Mouse (Mus musculus) adrenal gland, postnatal 25 days (tissue): ENCODE measurements at regions not wholly inside any gene's neighbourhood (a gene's known extent, or its start where the extent isn't known, plus 50 kb on each side); places are given as distances from the start of the nearest gene placed in this dataset.
"Not testable (repeated sequence)": the region's sequence is repeated elsewhere in the genome, so short reads cannot be mapped to it uniquely, and the experiment has no call there.

ENCODE experiments used
- DNase-seq: peaks from one replicate; pipeline ENCODE4 v3.0.0; 2021; ENCODE audit warnings: mixed read lengths

DNA sequence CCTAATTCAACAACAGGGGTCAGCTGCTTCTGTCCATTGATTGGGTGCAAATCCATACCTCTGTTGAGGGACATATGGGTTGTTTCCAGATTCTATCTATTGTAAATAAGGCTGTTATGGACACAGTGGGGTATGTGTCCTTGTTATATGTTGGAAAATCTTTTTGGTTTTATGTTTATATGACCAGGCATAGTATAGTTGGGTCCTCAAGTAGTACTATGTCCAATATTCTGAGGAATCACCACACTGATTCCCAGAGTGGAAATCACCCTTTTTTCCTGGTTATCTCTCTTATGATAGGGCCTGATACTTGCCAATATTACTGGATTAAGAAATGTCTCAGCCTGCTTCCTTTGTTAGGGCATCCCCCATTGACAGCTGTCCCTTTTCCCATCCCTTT lies 1471.0 kb downstream of the Kcnt2 start:
- DNase-seq, result no peak

DNA sequence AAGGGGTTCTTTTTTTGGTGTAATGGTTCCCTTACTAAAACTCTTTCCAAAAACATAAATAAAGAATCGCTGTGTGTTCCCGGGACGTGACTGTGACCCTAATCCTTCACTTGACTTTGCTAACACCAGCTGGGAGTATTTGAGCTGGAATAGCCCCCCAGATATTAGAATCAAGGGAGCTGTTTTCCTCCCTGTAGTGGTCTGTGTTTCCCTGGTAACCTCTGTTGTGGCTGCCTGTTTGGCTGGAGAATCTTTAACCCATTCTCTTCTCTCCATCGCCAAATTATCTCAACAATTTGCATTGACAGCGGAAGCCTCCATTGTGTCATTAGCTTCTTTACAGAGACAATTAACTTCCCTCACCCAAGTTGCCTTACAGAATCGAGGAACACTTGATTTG lies 1471.6 kb downstream of the Kcnt2 start:
- DNase-seq, result no peak

DNA sequence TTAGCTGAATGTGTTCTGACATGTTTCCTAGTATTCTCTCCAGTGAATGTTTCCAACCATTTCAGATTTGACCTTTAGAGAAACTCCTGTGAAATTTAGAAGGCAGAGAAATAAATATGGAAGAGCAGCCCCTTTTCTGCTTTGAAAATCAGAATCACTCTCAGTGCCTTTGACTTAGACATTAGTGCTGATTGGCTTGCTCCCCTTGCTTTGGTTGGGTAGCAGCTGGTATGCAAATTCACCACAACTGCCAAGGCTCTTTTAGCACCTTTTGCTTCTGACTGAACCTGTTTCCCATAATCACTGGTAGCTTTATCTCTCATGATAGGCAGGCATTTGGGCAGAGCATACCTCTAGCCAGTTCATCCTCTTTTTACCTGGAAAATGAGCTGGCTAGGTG lies 1495.3 kb downstream of the Kcnt2 start:
- no peak for DNase-seq

GRCm38 (mm10) chr1:141776059-141776458 lies 1530.1 kb downstream of the Kcnt2 start:
- DNase-seq, result no peak

DNA sequence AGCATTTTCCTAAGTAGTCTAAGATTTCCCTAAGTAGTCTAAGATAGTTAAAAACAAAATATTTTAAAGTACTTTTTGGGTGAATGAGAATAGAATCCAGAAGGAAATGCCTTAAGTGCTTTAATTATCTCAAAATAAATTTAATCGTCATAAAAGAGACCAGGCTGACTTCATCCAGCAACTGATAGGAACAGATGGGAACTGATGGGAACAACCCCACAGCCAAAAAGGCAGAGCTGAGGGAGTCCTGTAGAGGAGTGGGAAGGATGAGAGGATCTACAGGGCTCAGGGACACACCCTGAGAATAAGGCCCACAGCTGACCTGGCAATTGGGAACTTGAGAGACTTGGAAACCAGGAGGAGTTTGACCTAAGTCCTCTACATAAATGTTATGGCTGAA lies 1537.4 kb downstream of the Kcnt2 start:
- no peak for DNase-seq

- DNase-seq, result no peak
These were observed 1567.6 kb downstream of the Kcnt2 start for GRCm38 (mm10) chr1:141813315-141814158.

- no peak for DNase-seq
These were observed 1585.5 kb downstream of the Kcnt2 start for GRCm38 (mm10) chr1:141831444-141831843.

GRCm38 (mm10) chr1:141842547-141842946 lies 1596.6 kb downstream of the Kcnt2 start:
- DNase-seq, result no peak

GRCm38 (mm10) chr1:141853841-141854240 lies 1607.9 kb downstream of the Kcnt2 start:
- not testable (repeated sequence) for DNase-seq

DNA sequence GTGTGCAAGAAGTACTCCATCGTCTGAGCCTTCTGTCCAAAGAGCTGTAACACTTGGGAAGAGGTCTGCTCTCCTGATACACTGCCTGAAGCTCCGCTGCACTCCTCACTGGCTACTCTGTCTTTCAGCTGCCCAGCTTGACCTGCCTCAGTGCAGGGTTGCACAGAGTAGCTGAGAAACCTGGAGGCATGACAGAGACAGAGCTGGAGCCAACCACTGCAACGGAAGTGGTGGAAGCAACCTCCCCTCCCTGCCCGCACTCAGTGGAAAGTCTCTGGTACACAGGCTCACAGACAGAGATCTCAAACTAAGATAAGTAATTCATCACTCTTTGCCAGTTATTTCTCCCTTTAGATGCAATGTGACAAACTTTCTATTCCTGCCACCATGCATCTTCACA lies 1638.4 kb downstream of the Kcnt2 start:
- no peak for DNase-seq

- DNase-seq, result no peak
These were observed 1652.0 kb downstream of the Kcnt2 start for GRCm38 (mm10) chr1:141897924-141898455.

DNA sequence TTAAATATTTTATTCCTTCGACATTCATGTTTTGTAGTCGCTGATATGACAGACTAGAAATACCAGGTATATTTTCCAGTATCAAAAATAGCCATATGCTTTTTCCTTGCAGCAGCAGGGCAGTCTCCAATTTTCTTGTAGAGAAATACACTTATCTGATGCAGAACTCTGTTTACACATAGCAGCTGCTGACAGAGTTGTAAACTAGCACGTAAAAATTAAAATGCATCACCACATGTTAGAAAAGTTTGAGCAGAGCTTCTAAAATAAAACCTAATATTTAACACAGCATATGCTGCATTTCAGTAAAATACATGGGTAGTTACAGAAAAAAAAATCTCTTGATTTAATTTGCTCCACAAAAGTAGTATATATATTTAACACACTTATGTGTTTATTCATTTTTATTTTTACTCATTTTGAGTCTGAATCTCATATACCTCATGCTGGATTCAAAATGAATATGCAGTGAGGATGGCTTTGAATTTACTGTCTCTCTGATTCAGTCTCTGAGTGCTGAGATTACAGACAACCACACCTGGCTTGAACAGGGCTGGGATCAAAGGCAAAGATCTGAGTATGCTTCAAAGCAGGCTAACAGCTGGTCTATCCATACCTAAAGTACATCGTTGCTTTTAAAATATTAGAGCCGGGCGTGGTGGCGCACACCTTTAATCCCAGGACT lies 1665.9 kb downstream of the Kcnt2 start:
- no peak for DNase-seq

DNA sequence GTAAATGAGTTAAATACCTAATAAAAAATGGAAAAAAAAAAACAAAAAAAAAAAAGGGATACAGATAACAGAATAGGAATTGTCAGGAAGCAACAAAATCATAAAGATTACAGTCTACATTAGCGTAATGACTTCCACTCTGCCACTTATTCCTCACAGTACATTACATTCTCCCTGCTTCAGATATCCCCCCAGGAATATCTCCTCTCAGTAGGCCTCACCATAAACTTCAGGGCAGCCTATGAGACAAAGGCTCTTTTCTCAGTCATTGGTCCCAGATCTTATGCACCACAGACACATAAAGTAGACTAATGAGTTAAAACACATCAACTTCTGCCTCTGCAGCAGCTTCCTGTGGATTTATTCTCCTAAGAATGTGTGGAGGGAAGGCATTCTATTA lies 1680.2 kb downstream of the Kcnt2 start:
- DNase-seq, result no peak

DNA sequence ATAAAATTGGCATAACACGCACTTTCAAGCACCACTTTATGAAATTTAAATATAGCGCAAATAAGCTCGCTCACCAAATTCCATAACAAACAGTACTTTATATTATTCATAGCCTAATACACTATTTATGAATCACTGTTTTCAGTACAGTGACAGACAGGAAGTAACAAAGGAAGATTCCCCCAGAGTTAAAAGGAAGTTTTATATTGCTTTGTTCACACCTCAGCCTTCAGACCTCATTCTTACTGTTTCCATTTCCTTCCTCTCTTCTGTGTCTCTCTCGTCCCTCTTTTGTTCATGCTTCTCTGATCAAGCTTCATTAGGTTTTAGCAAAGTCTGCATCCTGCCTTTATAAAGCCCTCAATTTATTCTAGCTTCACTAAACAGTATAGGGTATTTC lies 1680.8 kb downstream of the Kcnt2 start:
- no peak for DNase-seq

DNA sequence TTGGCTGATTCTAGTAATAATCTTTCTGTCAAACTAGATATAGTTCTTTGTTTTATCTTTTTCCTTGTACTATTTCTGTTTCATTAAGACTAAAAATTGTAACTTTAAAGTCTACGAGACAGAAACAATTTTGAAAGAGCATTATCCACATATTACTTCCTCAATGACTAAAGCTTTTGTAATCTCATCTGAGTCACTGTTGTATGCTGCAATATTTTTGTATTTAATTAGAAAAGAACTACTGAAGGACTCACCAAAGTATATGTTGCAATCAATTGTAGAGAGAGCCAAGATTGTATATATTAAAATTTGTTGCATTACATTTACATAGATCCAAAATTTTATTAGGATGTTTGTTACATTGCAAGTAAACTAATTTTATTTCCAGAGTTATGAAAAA lies 1692.4 kb upstream of the B3galt2 start:
- DNase-seq, result no peak

- no peak for DNase-seq
These were observed 1686.1 kb upstream of the B3galt2 start for GRCm38 (mm10) chr1:141954323-141954867.

GRCm38 (mm10) chr1:141961743-141962142 lies 1678.7 kb upstream of the B3galt2 start:
- DNase-seq, result peak; percentile 7

DNA sequence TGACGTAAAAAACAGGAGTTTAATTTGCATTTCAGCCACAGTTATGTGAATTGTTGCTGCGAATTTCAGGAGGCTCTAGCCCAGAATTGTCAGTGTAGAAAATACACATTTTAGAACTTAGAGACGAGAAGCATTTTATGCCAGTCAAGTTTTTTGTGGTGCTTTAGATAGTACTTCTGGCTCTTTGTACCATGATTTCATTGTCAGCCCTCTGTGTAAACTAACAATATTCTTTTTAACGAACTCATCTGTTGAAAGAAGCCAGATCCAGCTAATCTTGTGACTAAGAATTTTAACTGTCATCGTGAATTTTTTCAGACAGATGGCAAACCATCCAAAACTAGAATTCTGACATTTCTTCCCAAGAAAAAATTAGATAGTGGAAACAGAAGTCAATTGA lies 1672.3 kb upstream of the B3galt2 start:
- no peak for DNase-seq

DNA sequence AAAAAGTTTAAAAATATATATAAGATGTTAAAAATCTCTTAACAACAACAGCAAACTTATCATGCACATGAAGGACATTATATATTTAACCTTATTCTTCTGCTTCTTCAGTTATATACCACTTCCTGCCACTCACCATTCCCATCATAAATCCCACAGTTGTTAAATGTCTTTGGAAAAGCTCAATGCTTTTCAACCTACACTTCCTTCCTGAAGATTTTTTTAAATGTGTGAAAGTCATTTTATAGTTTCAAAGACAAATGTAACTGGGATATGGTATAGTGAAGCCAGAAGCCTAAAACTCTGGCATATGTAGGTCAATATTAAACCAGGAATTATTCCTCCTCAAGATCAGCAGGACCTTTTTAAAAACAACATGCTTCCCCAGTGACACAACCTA lies 1666.1 kb upstream of the B3galt2 start:
- no peak for DNase-seq

- no peak for DNase-seq
These were observed 1640.7 kb upstream of the B3galt2 start for GRCm38 (mm10) chr1:141999769-142000168.

GRCm38 (mm10) chr1:142000335-142000734 lies 1640.1 kb upstream of the B3galt2 start:
- no peak for DNase-seq

DNA sequence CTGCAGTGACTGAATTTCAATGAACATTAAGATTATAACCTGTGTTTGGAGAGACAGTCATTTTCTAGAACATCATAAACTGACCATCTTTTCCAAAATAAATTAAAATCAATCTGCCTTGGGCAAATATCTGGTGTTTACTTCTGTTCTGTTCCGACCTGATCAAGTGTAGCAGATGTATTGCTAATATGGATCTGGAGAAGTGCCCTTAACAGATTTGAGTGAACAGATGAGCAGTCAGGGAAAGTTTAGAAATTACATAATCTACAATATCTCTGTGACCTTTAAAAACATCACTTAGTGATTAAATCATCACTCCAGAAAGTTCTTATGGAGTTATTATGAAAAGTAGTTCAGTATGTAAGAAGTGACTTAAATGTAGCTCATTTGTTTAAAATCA lies 1634.1 kb upstream of the B3galt2 start:
- DNase-seq, result no peak

GRCm38 (mm10) chr1:142042751-142043150 lies 1597.7 kb upstream of the B3galt2 start:
- DNase-seq, result no peak
